In the genomic region with DNA sequence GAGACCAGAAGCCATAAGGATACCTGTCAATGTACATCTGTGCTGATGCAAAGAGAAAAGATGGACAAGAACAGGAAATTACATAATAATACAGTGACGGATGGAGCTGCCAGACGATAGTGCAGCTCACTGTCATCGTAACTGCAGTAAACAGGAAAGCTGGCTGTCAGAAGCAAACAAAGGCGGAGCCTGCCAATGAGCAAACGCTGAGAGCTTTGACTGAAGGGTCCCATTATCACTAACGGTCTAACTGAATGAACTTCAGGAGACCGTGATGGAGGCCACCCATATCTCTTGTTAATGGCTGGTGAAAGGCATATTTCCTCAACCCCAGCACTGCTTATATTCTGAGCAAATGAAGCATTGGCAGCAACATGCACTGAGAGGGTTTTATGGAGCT, we compare ENCODE assay signal across 17 mouse cellular contexts.
DNase-seq lines count a peak whose midpoint lies in the region; ATAC-seq and TF ChIP-seq lines count a peak whose summit lies in the region.
"Had no signal": no experiment of that assay in that cellular context is flagged by ENCODE, and none has a peak within 500 bp of the region (broad histone marks: within the 10 kb centered on the region; RNA-seq: fewer than 3 reads in every experiment).

No protein-coding gene starts in this region.

- H3K4me2 ChIP-seq in midbrain, embryonic 14.5 days (ENCODE audit: low read length), result no peak overlapping the region
- H3K4me2 ChIP-seq: midbrain, embryonic 15.5 days had no signal

- H3K36me3 ChIP-seq in liver, adult 2 months (ENCODE audit: control insufficient read depth, insufficient read depth, low read length), result no peaks in the 10 kb centered on the region
- H3K36me3 ChIP-seq in midbrain, embryonic 14.5 days (ENCODE audit: control insufficient read depth, insufficient read depth, low read length), result no peaks in the 10 kb centered on the region
- H3K36me3 ChIP-seq: midbrain, embryonic 15.5 days had no signal

- ATAC-seq in midbrain, embryonic 14.5 days (ENCODE audit: low FRiP score, low TSS enrichment), result no peak
- ATAC-seq: midbrain, embryonic 15.5 days had no signal

- peak overlapping the region; percentile 23; the same call in 1 of the 2 replicates for H3K4me3 ChIP-seq in liver, adult 2 months (ENCODE audit: insufficient read depth, low read depth, low read length)
- no peak overlapping the region for H3K4me3 ChIP-seq in midbrain, embryonic 14.5 days (replicated peaks; ENCODE audit: low read depth, low read length)
- H3K4me3 ChIP-seq: erythroblast, embryonic 14.5 days; midbrain, embryonic 15.5 days had no signal

- H3K27me3 ChIP-seq in liver, adult 2 months (ENCODE audit: control insufficient read depth, insufficient read depth, low read length), result no peaks in the 10 kb centered on the region
- peaks cover 6% of the 10 kb centered on the region; the same call in 1 of the 2 replicates for H3K27me3 ChIP-seq in midbrain, embryonic 14.5 days (ENCODE audit: control insufficient read depth, insufficient read depth, low read length)

- H3K4me1 ChIP-seq in liver, adult 2 months (ENCODE audit: control insufficient read depth, insufficient read depth, low read length), result peaks cover 10% of the 10 kb centered on the region
- peaks cover 15% of the 10 kb centered on the region for H3K4me1 ChIP-seq in midbrain, embryonic 14.5 days (ENCODE audit: control insufficient read depth, insufficient read depth, low read length)

- intact Hi-C loops in heart, postnatal 36 days (cut with DNase I), result no loop called here

- WGBS in liver, adult 2 months, result 10% methylated on average over 7 of the region's 7 CpGs
- 53% methylated on average over 7 of the region's 7 CpGs for WGBS in midbrain, embryonic 14.5 days

- H3K9me3 ChIP-seq in midbrain, embryonic 14.5 days (ENCODE audit: control insufficient read depth, low read length), result no peaks in the 10 kb centered on the region
- H3K9me3 ChIP-seq: midbrain, embryonic 15.5 days had no signal

- H3K27ac ChIP-seq in liver, adult 2 months (replicated peaks; ENCODE audit: insufficient read depth, low read depth, low read length), result no peak overlapping the region
- H3K27ac ChIP-seq in midbrain, embryonic 14.5 days (replicated peaks; ENCODE audit: low read depth, low read length), result no peak overlapping the region
- H3K27ac ChIP-seq: kidney, postnatal 0 days; midbrain, embryonic 15.5 days had no signal

- no peak for TF ChIP-seq POLR2A in liver, adult 2 months (IDR thresholded peaks at IDR 0.05; ENCODE audit: extremely low read depth, insufficient read depth, low read length)

- peak; percentile 35 for DNase-seq in embryo, embryonic 11 days
- no peak for DNase-seq in embryo, embryonic 9.5 days (ENCODE audit: extremely low spot score)
- peak; percentile 52 for DNase-seq in retina, postnatal 1 day
- no peak for DNase-seq in retina, embryonic 14.5 days (ENCODE audit: low spot score)
- DNase-seq in liver, adult 2 months (ENCODE audit: extremely low read depth, low read depth, low spot score), result peak; percentile 39
- no peak for DNase-seq in B cell, adult 2 months
- DNase-seq in heart, postnatal 36 days, result no peak
- DNase-seq in midbrain, embryonic 14.5 days, result no peak
- DNase-seq: adrenal gland, postnatal 14 days; cerebellum, postnatal 25 days; heart, postnatal 4 days; layer of hippocampus, adult 9-11 months; lung, postnatal 4 days; thymus, postnatal 36 days had no signal

- no peaks in the 10 kb centered on the region for H3K79me2 ChIP-seq in liver, adult 2 months (ENCODE audit: control insufficient read depth, insufficient read depth, low read length)

- no peak for TF ChIP-seq CTCF in liver, adult 2 months (IDR thresholded peaks at IDR 0.05; ENCODE audit: low read depth, low read length)

- H3K9ac ChIP-seq in liver, adult 2 months (ENCODE audit: low read depth, low read length), result no peak overlapping the region
- no peak overlapping the region for H3K9ac ChIP-seq in midbrain, embryonic 14.5 days (replicated peaks; ENCODE audit: low read length)
- H3K9ac ChIP-seq: midbrain, embryonic 15.5 days had no signal

Comparison
In these comparisons a context has a peak if more than half of its experiments do, and no peak if none do; other contexts are left out.
1. DNase-seq: peak in embryo, embryonic 11 days (single experiment), retina, postnatal 1 day (single experiment) and liver, adult 2 months (single experiment); none in embryo, embryonic 9.5 days (single experiment), retina, embryonic 14.5 days (single experiment), B cell, adult 2 months (0 of 2), heart, postnatal 36 days (0 of 2) and midbrain, embryonic 14.5 days (single experiment).